Mouse (Mus musculus) forelimb bud, embryonic 11.5 days (tissue): ENCODE measurements at regions not wholly inside any gene's neighbourhood (a gene's known extent, or its start where the extent isn't known, plus 50 kb on each side); places are given as distances from the start of the nearest gene placed in this dataset.

Experiments used
- DNase-seq: peaks from one replicate; pipeline ENCODE4 v3.0.0-alpha.2; 2012; ENCODE audit warnings: low read depth, low spot score

- DNase-seq, result no peak
Measured at GRCm38 (mm10) chr8:102575523-102575922, 209.9 kb downstream of the Cdh11 start.

GRCm38 (mm10) chr8:102567779-102568178 is 217.7 kb downstream of the Cdh11 start:
- DNase-seq, result no peak

GRCm38 (mm10) chr8:102554213-102554612 is 231.2 kb downstream of the Cdh11 start:
- DNase-seq, result no peak

- peak; percentile 80 for DNase-seq
Measured at GRCm38 (mm10) chr8:102553348-102553935, 232.0 kb downstream of the Cdh11 start.

GRCm38 (mm10) chr8:102538886-102539285 is 246.6 kb downstream of the Cdh11 start:
- no peak for DNase-seq

- no peak for DNase-seq
Measured at GRCm38 (mm10) chr8:102538068-102538467, 247.4 kb downstream of the Cdh11 start.

- no peak for DNase-seq
Measured at GRCm38 (mm10) chr8:102518446-102518845, 267.0 kb downstream of the Cdh11 start.

GRCm38 (mm10) chr8:102515748-102516147 is 269.7 kb downstream of the Cdh11 start:
- DNase-seq, result no peak

- no peak for DNase-seq
Measured at GRCm38 (mm10) chr8:102514805-102515424, 270.5 kb downstream of the Cdh11 start.

GRCm38 (mm10) chr8:102500751-102501150 is 284.7 kb downstream of the Cdh11 start:
- DNase-seq, result no peak

GRCm38 (mm10) chr8:102500202-102500601 is 285.2 kb downstream of the Cdh11 start:
- DNase-seq, result peak; percentile 31

- DNase-seq, result peak; percentile 79
Measured at GRCm38 (mm10) chr8:102499091-102499490, 286.4 kb downstream of the Cdh11 start.

- no peak for DNase-seq
Measured at GRCm38 (mm10) chr8:102497160-102497559, 288.3 kb downstream of the Cdh11 start.

- DNase-seq, result no peak
Measured at GRCm38 (mm10) chr8:102496698-102497097, 288.7 kb downstream of the Cdh11 start.

GRCm38 (mm10) chr8:102496021-102496420 is 289.4 kb downstream of the Cdh11 start:
- no peak for DNase-seq

GRCm38 (mm10) chr8:102491015-102491414 is 294.4 kb downstream of the Cdh11 start:
- DNase-seq, result no peak

GRCm38 (mm10) chr8:102488284-102488683 is 297.2 kb downstream of the Cdh11 start:
- no peak for DNase-seq

GRCm38 (mm10) chr8:102487796-102488195 is 297.6 kb downstream of the Cdh11 start:
- DNase-seq, result no peak

GRCm38 (mm10) chr8:102475166-102475802 is 310.2 kb downstream of the Cdh11 start:
- no peak for DNase-seq

- no peak for DNase-seq
Measured at GRCm38 (mm10) chr8:102474192-102474591, 311.2 kb downstream of the Cdh11 start.

- no peak for DNase-seq
Measured at GRCm38 (mm10) chr8:102471352-102471751, 314.1 kb downstream of the Cdh11 start.

GRCm38 (mm10) chr8:102462601-102463000 is 322.8 kb downstream of the Cdh11 start:
- DNase-seq, result no peak

GRCm38 (mm10) chr8:102443006-102443405 is 342.4 kb downstream of the Cdh11 start:
- DNase-seq, result no peak
